Mouse (Mus musculus) stomach, postnatal 0 days (tissue): ENCODE results near the gene Ankrd39.

Experiments
- CTCF ChIP-seq: IDR thresholded peaks from 2 replicates; pipeline ENCODE4 v1.5.1; 2016; ENCODE audit warnings: antibody characterized with exemption, low read depth, mild to moderate bottlenecking, moderate library complexity
- EP300 ChIP-seq: optimal IDR thresholded peaks from 2 replicates; pipeline ENCODE3; 2016; ENCODE audit warnings: antibody characterized with exemption

GRCm38 (mm10) chr1:36511289-36512021, 35.8 kb downstream of the Ankrd39 start, which contains the start of gene Cnnm3:
- peak; percentile 65 for TF ChIP-seq CTCF
- peak; percentile 94 for TF ChIP-seq EP300
